Mouse (Mus musculus) heart, embryonic 14.5 days (tissue): ENCODE results near the gene Tecr. TPM values are rescaled to one million over a fixed set of nuclear protein-coding genes. Genes with fewer than 3 reads are reported as not detected.
"Not testable (repeated sequence)": the region's sequence is repeated elsewhere in the genome, so short reads cannot be mapped to it uniquely, and the experiment has no call there.

Experiments
- ATAC-seq: fragments of 200-750 bp; cut with Nextera tagmentation; 2 replicates; pipeline ENCODE4 v1.8.0; 2017; ENCODE audit warnings: low read depth, moderate TSS enrichment; ENCODE audit not compliant: insufficient number of reproducible peaks, insufficient read depth, low FRiP score
- H3K27ac ChIP-seq, 2 experiments: fragments of 200-500 bp in 1 of 2; fragments of 300-500 bp in 1 of 2; sonication (generic) in 1 of 2; replicated peaks in 1 of 2; 2 replicates each; pipeline ENCODE4 v1.5.1; 2012 to 2014; ENCODE audit warnings: low read depth in 2 of 2, low read length in 2 of 2, control low read depth in 1 of 2, mild to moderate bottlenecking in 1 of 2, mixed read lengths in 1 of 2; ENCODE audit not compliant: control insufficient read depth in 1 of 2, insufficient read depth in 1 of 2
- H3K27me3 ChIP-seq: fragments of 300-500 bp; sonication (generic); 2 replicates; pipeline ENCODE4 v1.6.1; 2014; ENCODE audit warnings: mild to moderate bottlenecking, low read length, control low read depth; ENCODE audit not compliant: control insufficient read depth, insufficient read depth
- H3K36me3 ChIP-seq: fragments of 300-500 bp; sonication (generic); 2 replicates; pipeline ENCODE4 v1.6.1; 2014; ENCODE audit warnings: mild to moderate bottlenecking, control low read depth, low read length, mixed read lengths; ENCODE audit not compliant: control insufficient read depth, insufficient read depth
- H3K4me1 ChIP-seq, 2 experiments: fragments of 200-500 bp in 1 of 2; fragments of 300-500 bp in 1 of 2; sonication (generic) in 1 of 2; 2 replicates each; pipeline ENCODE4 v1.6.1; 2012 to 2014; ENCODE audit warnings: low read length in 2 of 2, control low read depth in 1 of 2, mixed read lengths in 1 of 2; ENCODE audit not compliant: control insufficient read depth in 2 of 2, insufficient read depth in 2 of 2
- H3K4me2 ChIP-seq: fragments of 300-500 bp; sonication (generic); 2 replicates; pipeline ENCODE4 v1.6.1; 2014; ENCODE audit warnings: mild to moderate bottlenecking, low read length
- H3K4me3 ChIP-seq, 2 experiments: fragments of 200-500 bp in 1 of 2; fragments of 300-500 bp in 1 of 2; sonication (generic) in 1 of 2; 2 replicates each; pipeline ENCODE4 v1.5.1; 2012 to 2014; ENCODE audit warnings: low read length in 2 of 2, mild to moderate bottlenecking in 2 of 2, control low read depth in 1 of 2, low read depth in 1 of 2, moderate library complexity in 1 of 2; ENCODE audit not compliant: control insufficient read depth in 1 of 2, insufficient read depth in 1 of 2
- H3K9ac ChIP-seq: fragments of 300-500 bp; sonication (generic); 2 replicates; pipeline ENCODE4 v1.6.1; 2014; ENCODE audit warnings: mild to moderate bottlenecking, low read length
- H3K9me3 ChIP-seq: fragments of 300-500 bp; sonication (generic); 2 replicates; pipeline ENCODE4 v1.6.1; 2016; ENCODE audit warnings: low read length, control low read depth; ENCODE audit not compliant: control insufficient read depth
- WGBS: fragments of 180-500 bp; shearing (Covaris S2); extraction: QIAGEN DNeasy Blood & Tissue Kit; methylation state at CpG from one replicate; pipeline ENCODE4 v1.1.7; 2014; 5-methylcytosine and 5-hydroxymethylcytosine counted together
- polyA plus RNA-seq: library from polyadenylated mRNA; unstranded; fragments of >200 nt; fragmentation: Nextera tagmentation; extraction: Ambion mirVana; gene quantifications from 2 replicates; pipeline ENCODE4 v1.2.1, GENCODE M21; 2014

The Tecr gene
- polyA plus RNA-seq, 1 experiment from 2014 or later: 507 TPM

DNA sequence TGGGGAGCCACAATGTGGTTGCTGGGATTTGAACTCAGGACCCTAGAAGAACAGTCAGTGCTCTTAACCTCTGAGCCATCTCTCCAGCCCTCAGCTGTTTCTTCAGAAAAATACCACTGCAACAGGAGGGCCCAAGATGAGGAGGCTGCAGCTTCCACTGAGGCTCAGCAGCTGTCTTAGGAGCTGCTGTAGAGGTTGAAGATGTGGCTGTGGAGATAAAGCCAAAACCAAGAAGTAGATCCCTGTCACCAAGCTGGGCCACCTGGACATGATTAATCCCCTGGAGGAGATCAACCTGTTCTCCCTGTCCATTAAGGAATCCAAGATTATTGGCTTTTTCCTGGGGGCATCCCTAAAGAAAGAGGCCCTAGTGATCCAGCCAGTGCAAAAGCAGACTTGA is 8.0 kb downstream of the Tecr start:
- H3K27me3 ChIP-seq: no peaks in the 10 kb centered on the region
- no peak overlapping the region for H3K4me2 ChIP-seq
- no peak for ATAC-seq
- H3K4me1 ChIP-seq: peaks cover 9 to 12% of the 10 kb centered on the region in 2 experiments; a peak in 3 of 4 replicates
- H3K4me3 ChIP-seq: no peak overlapping the region
- H3K36me3 ChIP-seq: no peaks in the 10 kb centered on the region
- H3K9me3 ChIP-seq: no peaks in the 10 kb centered on the region
- H3K9ac ChIP-seq: no peak overlapping the region
- H3K27ac ChIP-seq: no peak overlapping the region

DNA sequence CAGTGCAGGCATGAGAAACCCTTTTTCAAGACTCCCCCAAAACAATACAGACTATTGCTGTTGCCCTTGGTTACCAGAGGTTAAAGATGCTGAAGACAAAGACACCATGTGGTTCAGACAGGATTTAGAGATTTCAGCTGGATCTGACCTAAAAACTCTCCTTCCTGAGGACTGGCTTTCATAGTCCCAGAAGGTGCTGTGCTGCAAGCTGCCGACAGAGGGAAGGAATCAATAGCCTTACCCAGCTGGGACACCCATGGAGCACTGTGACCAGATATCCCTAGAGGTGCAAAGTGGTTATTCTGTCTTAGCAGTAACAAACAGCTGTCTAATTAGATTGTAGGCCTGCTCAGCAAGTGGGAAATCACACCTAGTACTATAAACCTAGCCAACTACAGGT is 9.6 kb downstream of the Tecr start:
- Histone ChIP-seq H3K4me3 (no peak overlapping the region), H3K4me2 (no peak overlapping the region), H3K9ac (no peak overlapping the region), H3K4me1 (peaks cover 9 to 16% of the 10 kb centered on the region in 2 experiments; a peak in 3 of 4 replicates), H3K9me3 (no peaks in the 10 kb centered on the region), H3K27me3 (no peaks in the 10 kb centered on the region), H3K27ac (no peak overlapping the region), H3K36me3 (no peaks in the 10 kb centered on the region)
- no peak for ATAC-seq
- 7% methylated on average over 1 of the region's 1 CpGs for WGBS

DNA sequence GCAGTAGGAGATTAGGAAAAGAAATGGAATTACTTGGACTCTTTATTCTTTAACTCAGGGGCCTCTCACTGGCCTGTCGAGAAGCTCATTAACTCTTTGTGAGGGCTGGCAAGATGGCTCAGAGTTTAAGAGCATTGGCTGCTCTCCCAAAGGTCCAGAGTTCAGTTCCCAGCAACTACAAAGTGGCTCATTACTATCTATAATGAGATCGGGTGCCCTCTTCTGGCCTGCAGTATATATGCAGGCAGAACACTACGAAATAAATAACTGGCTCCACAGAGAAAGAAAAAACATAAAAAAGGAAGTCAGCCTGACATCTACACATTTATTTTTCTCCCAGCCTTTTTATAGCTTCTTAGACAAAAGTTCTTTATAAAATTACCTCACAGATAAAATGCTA is 11.4 kb downstream of the Tecr start:
- no peak overlapping the region for H3K4me3 ChIP-seq
- H3K9ac ChIP-seq: no peak overlapping the region
- H3K27ac ChIP-seq: no peak overlapping the region
- no peaks in the 10 kb centered on the region for H3K9me3 ChIP-seq
- ATAC-seq: no peak
- H3K4me2 ChIP-seq: no peak overlapping the region
- peaks cover 9 to 25% of the 10 kb centered on the region in 2 experiments; a peak in 3 of 4 replicates for H3K4me1 ChIP-seq
- 27% methylated on average over 3 of the region's 3 CpGs for WGBS
- peaks cover 9% of the 10 kb centered on the region for H3K36me3 ChIP-seq
- no peaks in the 10 kb centered on the region for H3K27me3 ChIP-seq

DNA sequence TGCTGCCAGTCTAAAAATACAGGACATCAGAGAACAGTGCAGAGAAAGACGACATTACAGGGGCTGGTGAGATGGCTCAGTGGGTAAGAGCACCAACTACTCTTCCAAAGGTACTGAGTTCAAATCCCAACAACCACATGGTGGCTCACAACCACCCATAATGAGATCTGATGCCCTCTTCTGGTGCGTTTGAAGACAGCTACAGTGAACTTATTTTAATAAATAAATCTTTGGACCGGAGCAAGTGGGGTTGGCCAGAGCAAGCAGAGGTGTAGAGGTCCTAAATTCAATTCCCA is 12.8 kb downstream of the Tecr start:
- not testable (repeated sequence) for ATAC-seq, H3K27me3 ChIP-seq, H3K9me3 ChIP-seq
- Histone ChIP-seq H3K4me3 (peak overlapping the region; percentile 53 to 91), H3K4me2 (peak overlapping the region; percentile 78), H3K9ac (peak overlapping the region; percentile 80), H3K27ac (peak overlapping the region; percentile 89 to 96), H3K4me1 (peaks cover 5 to 20% of the 10 kb centered on the region in 2 experiments; a peak in 3 of 4 replicates), H3K36me3 (peaks cover 19% of the 10 kb centered on the region)
- WGBS: 54% methylated on average over 3 of the region's 3 CpGs

DNA sequence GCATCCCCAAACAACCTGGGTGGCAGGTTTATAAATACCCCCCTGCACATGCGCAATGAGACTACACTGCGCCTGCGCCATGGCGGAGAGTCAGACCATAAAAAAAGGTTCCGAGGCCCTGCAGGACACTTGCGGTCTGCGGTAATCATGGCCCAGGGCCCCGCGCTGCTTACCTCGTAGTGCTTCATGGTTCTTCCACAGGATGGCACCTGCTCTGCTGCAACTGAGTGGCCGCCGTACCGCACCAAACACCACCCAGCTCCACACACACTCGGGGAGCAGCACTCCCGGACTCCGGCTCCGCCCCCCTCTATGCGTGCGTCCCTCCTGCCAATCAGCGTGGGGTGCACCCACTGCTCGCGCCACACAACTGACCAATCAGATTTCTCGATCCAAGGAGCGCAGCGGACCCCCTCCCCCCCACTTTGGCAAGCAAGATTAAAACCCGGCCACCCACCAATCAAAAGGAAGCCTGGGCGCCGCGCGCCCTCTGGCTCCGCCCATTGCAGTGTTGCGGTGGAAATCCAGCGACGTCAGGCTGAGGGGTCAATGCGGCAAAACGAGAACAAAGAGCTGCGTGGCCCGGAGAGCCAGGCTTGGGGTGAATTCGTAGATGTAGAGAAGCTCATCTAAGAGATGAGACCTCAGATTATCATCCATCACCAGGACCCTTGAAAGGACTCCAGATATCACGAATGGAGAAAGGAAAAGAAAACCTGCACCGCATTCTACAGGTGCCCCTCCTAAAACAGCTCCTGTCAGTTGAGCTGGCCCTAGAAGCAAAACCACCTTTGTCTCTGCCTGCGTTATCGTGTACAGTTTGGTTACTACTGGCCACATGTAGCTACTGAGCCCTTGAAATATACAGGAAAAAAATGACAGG is 13.4 kb downstream of the Tecr start:
- WGBS: under 1% methylated on average over 43 of the region's 43 CpGs

DNA sequence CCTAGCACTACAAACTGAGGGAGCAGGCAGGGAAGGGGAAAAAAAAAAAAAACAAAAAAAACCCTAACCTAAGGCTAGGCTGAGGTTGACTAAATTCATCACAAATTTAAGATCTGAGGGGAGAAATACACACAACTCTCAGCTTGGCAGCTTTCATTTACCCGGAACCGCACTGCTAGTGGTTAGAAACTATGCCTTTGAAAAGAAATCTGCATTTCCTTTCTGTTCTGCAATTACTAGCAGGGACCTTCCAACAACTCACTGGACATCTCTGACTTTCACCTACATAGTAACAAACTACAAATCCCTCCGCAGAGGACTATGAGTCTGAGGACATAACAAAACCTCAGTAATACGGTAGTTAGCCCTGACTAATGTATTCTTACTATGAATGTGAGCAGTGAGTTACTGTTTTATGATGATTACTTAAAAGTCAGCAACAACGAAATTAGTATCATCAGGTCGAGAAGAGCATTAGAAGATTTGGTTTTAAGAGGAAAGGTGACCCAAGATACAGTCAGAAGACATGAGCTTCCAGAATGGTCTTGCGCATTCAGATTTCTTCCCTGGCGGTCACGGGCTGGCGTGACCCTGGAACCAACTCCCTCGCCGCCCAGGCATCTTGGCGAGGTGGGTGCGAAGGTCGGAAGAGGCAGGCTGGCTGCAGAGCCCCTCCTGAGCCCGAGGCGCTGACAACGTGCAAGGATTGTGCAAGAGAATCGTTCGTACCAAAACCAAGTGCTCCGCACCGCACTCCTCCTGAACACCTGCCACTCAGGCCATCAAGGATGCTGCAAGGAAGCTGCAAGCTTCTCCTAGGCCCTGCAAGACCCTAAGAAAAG is 14.2 kb downstream of the Tecr start:
- no peaks in the 10 kb centered on the region for H3K27me3 ChIP-seq
- ATAC-seq: no peak; the same call in 1 of the 2 replicates
- peaks cover 5 to 21% of the 10 kb centered on the region in 2 experiments; a peak in 3 of 4 replicates for H3K4me1 ChIP-seq
- H3K27ac ChIP-seq: peak overlapping the region; percentile 87 to 90
- H3K4me2 ChIP-seq: peak overlapping the region; percentile 99
- 7% methylated on average over 22 of the region's 22 CpGs for WGBS
- H3K36me3 ChIP-seq: peaks cover 32% of the 10 kb centered on the region
- H3K9ac ChIP-seq: peak overlapping the region; percentile 96
- peak overlapping the region; percentile 72 to 91 for H3K4me3 ChIP-seq
- H3K9me3 ChIP-seq: no peaks in the 10 kb centered on the region

More for the DNA sequence above, 13.4 kb downstream of the Tecr start:
- ATAC-seq: peak; percentile 98
- H3K27ac ChIP-seq: peak overlapping the region; percentile 89 to 96
- H3K4me1 ChIP-seq: peaks cover 5 to 18% of the 10 kb centered on the region in 2 experiments; a peak in 3 of 4 replicates
- peak overlapping the region; percentile 96 for H3K9ac ChIP-seq
- H3K36me3 ChIP-seq: peaks cover 24% of the 10 kb centered on the region
- peak overlapping the region; percentile 72 to 91 for H3K4me3 ChIP-seq
- H3K9me3 ChIP-seq: no peaks in the 10 kb centered on the region
- no peaks in the 10 kb centered on the region for H3K27me3 ChIP-seq
- peak overlapping the region; percentile 99 for H3K4me2 ChIP-seq

DNA sequence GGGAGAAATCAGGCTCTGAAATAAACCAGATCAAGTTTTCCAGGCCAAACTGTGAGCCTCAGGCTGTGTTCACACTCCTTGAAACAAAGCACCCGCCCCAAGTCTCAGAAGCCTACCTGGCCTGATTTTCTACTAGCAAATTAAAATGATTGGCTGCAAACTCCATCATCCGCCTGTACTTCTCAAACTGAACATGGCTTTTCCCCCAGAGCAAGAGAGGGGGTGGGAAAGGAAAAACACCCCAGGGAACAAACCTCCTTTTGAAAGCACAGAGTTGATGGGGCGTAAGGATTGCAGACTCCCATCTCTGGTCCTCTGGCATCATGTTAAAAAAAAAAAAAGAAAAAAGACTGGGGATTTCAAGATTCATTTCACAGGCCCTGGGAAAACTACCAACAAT is 15.1 kb downstream of the Tecr start:
- 82% methylated on average over 3 of the region's 3 CpGs for WGBS
- Histone ChIP-seq H3K9me3 (no peaks in the 10 kb centered on the region), H3K4me2 (peak overlapping the region; percentile 99), H3K36me3 (peaks cover 40% of the 10 kb centered on the region), H3K27me3 (no peaks in the 10 kb centered on the region), H3K4me3 (peak overlapping the region; percentile 11 to 91; a peak in 2 of 4 replicates), H3K9ac (peak overlapping the region; percentile 96; the same call in 1 of the 2 replicates), H3K4me1 (peaks cover 8 to 28% of the 10 kb centered on the region in 2 experiments; a peak in 3 of 4 replicates), H3K27ac (no peak overlapping the region)
- no peak for ATAC-seq
